Mouse (Mus musculus): ENCODE measurements around the gene Gm45208. TPM values are rescaled to one million over a fixed set of nuclear protein-coding genes. Genes with fewer than 3 reads are reported as not detected.
A peak's percentile ranks its signal among the peaks of the same experiment; 100 is the strongest.

The Gm45208 gene
- not detected in 2 replicates for polyA plus RNA-seq (2015; fragmentation: Nextera tagmentation; extraction: Ambion mirVana)

DNA sequence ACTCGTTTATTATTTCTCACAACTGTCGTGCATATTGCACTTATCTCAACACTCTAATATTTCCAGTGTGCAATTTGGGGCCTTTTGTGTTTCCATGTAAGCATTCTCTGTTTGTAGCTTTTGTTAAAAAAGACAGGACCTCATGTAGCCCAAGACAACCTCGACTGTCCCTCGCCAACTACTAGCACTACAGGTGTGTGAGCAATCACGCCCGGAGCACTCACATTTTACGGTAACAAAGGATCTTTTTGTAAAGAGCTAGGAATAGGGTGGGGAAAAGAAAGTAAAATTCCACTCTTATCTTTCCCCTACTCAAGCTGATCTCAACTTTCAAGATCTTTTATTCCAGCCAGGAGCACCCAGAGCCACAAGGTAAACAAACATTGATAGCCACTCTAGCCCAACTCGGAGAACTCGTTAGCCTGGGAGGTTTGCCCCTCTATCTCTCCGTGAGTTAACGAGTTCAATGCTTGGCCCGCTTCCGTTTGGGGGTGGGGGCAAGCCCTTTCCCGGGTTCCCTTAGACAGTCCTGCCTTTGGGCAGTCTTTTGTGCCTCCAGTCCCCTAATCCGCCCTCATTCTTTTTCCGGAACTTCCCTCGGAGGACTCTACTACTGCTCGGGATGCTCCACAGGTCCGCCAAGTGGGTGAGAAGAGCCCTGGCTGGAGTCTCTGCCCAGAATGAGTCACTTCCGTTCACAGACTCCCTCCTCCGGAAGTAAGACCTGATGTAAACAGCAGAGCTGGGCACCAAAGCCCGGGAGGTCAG is at the start of gene Gm45208:
TSS of gene Gm45208 (plus strand) at position 732 of the 768 bp plus-strand sequence.
- peaks cover 7% of the 10 kb centered on the region; the same call in 1 of the 2 replicates for H3K4me1 ChIP-seq (replicated peaks)
- no peaks in the 10 kb centered on the region for H3K9me3 ChIP-seq
- 20% methylated on average over 22 of the region's 22 CpGs for WGBS
- H3K4me2 ChIP-seq, result peak within 1 kb of the TSS; percentile 66
- H3K4me3 ChIP-seq, result peak within 1 kb of the TSS; percentile 55
- H3K36me3 ChIP-seq, result peaks cover 24% of the 10 kb centered on the region
- H3K27ac ChIP-seq (replicated peaks), result peak within 1 kb of the TSS; percentile 90
- peak within 1 kb of the TSS; percentile 69 for H3K9ac ChIP-seq
- no peaks in the 10 kb centered on the region for H3K27me3 ChIP-seq
- peak; percentile 92 for ATAC-seq (ENCODE audit: low read depth)

DNA sequence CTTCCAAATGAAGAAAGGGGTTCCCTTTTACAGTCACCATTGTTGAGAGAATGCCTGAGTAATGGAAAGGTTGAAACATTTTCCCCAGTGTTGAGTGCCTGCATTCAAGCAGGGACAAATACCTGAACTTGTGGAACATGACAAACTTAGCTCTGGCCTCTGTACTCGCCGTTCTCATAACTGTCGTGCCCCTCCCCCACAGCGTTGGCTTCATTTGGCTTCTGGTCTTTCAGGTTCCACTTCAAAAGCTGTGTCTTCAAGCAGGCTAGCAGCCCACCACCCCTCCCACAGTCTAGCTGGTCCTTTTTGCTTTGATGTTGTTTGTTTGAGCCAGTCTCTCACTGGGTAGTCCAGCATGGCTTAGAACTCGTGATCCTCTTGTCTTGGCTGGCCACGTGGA is 49.3 kb upstream of the Gm45208 start:
- ATAC-seq (ENCODE audit: low read depth), result no peak
- 46% methylated on average over 6 of the region's 6 CpGs for WGBS

DNA sequence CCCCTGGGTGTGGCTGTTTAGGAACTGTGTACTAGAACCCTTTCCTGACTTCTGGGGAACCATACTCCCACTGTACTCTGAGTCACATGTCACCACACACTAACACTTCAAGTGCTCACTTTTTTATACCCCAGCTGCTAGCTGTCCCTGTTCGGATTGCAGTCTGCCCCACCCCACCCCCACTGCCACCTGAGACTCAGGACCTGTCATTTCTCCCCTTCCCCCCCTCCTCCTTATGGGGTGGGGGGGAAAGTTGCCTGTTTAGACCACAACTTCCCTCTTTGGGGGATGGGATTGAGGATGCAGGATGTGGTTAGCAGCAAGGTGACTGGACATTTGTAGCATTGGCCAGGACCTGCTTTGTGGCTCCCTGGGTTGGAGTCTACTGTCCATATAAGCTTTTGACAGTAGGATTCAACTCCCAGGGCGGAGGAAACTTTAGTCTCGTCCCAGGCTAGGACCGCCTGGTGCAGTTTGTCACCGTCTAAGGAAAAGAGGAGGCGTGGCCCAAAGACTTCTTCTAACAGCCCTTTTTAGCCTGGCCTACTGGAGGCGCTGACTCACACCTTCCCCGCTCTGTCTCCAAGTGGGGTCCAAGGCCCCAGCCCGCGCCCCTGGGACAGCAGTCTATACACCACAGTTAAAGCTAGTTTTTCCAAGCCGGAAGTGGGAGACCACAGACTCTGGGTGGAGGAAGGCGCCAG is 48.3 kb upstream of the Gm45208 start:
- Histone ChIP-seq H3K9me3 (no peaks in the 10 kb centered on the region), H3K36me3 (no peaks in the 10 kb centered on the region), H3K4me3 (no peak overlapping the region), H3K4me1 (replicated peaks) (peaks cover 5% of the 10 kb centered on the region; the same call in 1 of the 2 replicates), H3K4me2 (peak overlapping the region; percentile 47; the same call in 1 of the 2 replicates), H3K27me3 (no peaks in the 10 kb centered on the region), H3K9ac (no peak overlapping the region), H3K27ac (replicated peaks) (no peak overlapping the region)
- no peak for ATAC-seq (ENCODE audit: low read depth)
- 31% methylated on average over 12 of the region's 12 CpGs for WGBS

More for the DNA sequence above, 49.3 kb upstream of the Gm45208 start:
- no peaks in the 10 kb centered on the region for H3K9me3 ChIP-seq
- no peaks in the 10 kb centered on the region for H3K27me3 ChIP-seq
- H3K4me2 ChIP-seq, result no peak overlapping the region
- H3K4me3 ChIP-seq, result no peak overlapping the region
- H3K4me1 ChIP-seq (replicated peaks), result peaks cover 5% of the 10 kb centered on the region; the same call in 1 of the 2 replicates
- no peak overlapping the region for H3K27ac ChIP-seq (replicated peaks)
- H3K36me3 ChIP-seq, result no peaks in the 10 kb centered on the region
- no peak overlapping the region for H3K9ac ChIP-seq

DNA sequence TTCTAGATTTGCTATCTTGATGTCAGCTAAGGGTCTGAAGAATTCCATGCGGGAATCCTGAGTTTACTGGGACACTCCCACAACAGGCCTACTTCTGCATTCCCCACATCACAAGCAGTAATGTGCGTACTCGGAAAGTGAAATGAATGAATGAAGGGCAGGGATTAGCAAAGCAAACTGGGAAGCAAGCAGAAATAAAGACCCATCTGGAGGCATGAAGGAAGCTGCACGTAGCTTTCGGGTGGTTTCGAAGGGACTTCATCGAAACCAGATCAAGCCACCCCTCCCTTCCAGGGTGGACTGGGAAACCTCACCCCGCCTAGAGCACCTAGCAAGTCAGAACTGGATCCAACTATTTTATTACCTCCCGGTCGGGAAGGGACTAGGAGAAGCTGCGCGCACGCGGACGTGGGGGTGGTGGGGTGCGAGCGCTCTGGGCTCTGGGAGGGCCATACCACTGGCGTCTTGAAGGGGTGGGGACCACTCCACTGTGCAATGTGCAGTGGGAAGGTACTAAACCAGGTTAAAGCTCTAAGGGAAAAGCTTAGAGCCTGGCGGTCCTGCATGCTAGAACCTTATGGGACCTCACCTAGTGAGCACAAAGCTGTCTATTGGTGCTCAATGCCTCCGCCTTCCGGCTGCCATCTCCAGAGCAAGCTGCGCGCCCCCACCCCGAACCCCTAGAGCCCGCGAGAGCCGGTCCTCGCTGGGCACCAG is 47.6 kb upstream of the Gm45208 start:
- no peak overlapping the region for H3K27ac ChIP-seq (replicated peaks)
- no peaks in the 10 kb centered on the region for H3K9me3 ChIP-seq
- H3K27me3 ChIP-seq, result no peaks in the 10 kb centered on the region
- 37% methylated on average over 28 of the region's 28 CpGs for WGBS
- 0 out of 2 replicates have a peak overlapping the region, but pooled peaks have one; percentile 22 for H3K9ac ChIP-seq
- peak overlapping the region; percentile 47 for H3K4me2 ChIP-seq
- peaks cover 5% of the 10 kb centered on the region; the same call in 1 of the 2 replicates for H3K4me1 ChIP-seq (replicated peaks)
- ATAC-seq (ENCODE audit: low read depth), result no peak
- peak overlapping the region; percentile 20 for H3K4me3 ChIP-seq
- no peaks in the 10 kb centered on the region for H3K36me3 ChIP-seq

DNA sequence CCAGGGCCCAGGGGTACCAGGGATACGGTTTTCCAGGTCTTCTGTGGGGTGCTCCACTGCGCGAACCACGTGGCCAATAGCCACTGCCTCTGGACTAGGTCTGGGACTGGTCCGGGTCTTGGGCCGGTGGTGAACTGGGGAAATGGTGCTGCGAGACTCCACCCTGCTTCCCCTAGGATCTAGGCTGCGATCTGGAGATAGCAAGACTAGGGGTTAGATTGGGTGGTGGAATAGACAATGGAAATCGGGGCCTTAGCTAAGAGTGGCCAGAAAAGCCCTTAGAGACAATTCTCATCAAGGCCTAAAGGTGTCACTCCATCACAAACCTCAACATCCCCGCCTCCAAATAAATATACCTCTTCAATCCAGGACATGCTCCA is 47.1 kb upstream of the Gm45208 start:
- no peak for ATAC-seq (ENCODE audit: low read depth)
- 37% methylated on average over 10 of the region's 10 CpGs for WGBS
- no peak overlapping the region for H3K27ac ChIP-seq (replicated peaks)
- H3K9me3 ChIP-seq, result no peaks in the 10 kb centered on the region
- no peaks in the 10 kb centered on the region for H3K27me3 ChIP-seq
- H3K9ac ChIP-seq, result no peak overlapping the region
- H3K4me2 ChIP-seq, result peak overlapping the region; percentile 47
- peak overlapping the region; percentile 20 for H3K4me3 ChIP-seq
- H3K36me3 ChIP-seq, result no peaks in the 10 kb centered on the region
- peaks cover 5% of the 10 kb centered on the region; the same call in 1 of the 2 replicates for H3K4me1 ChIP-seq (replicated peaks)

DNA sequence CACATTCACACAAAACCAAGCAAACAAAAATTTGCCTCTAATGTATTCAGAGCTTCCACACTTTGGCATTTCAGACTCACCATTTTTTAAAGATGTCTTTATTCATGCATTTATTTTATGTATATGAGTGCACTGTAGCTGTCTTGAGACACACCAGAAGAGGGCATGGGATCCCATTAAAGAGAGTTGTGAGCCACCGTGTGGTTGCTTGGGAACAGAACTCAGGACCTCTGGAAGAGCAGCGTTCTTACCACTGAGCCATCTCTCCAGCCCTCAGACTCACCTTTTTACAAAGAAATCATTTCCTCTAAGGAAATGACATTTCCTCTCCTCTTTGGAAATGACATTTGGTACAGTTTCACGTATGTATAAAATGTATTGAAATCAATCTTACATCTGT is 43.1 kb upstream of the Gm45208 start:
- no peaks in the 10 kb centered on the region for H3K9me3 ChIP-seq
- no peak for ATAC-seq (ENCODE audit: low read depth)
- no peak overlapping the region for H3K4me3 ChIP-seq
- H3K27me3 ChIP-seq, result no peaks in the 10 kb centered on the region
- H3K9ac ChIP-seq, result no peak overlapping the region
- 55% methylated on average over 3 of the region's 3 CpGs for WGBS
- no peak overlapping the region for H3K4me2 ChIP-seq
- no peak overlapping the region for H3K27ac ChIP-seq (replicated peaks)
- no peaks in the 10 kb centered on the region for H3K4me1 ChIP-seq (replicated peaks)
- H3K36me3 ChIP-seq, result no peaks in the 10 kb centered on the region

DNA sequence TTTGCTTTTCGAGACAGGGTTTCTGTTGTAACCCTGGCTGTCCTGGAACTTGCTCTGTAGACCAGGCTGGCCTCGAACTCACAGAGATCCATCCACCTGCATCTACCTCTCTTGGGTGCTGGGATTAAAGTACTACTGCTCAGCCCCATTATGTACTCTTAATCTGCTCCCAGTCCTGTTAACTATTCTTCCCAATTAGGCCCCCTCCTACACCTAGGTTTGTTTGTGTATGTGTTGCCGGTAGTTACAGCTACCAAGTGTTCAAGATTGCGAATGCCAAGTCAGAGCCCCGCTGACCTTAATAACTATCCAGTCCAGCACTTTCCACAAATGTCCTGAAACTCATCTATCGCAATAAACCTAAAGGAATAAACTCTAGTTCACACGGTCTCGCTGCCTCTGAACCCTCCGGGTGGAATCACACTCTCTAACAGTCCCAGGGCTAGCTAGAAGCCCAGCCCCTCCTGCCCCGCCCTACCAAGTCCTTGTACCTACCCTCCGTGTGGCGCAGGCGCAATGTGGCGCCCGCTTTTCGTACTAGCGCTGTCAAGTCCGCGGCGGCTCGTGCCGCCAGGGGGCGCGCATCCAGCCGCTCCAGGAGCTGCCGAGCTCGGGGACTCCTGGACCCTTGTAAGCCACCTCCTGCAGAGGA is 42.5 kb upstream of the Gm45208 start:
- H3K4me3 ChIP-seq, result peak overlapping the region; percentile 25
- no peak overlapping the region for H3K9ac ChIP-seq
- 17% methylated on average over 27 of the region's 27 CpGs for WGBS

DNA sequence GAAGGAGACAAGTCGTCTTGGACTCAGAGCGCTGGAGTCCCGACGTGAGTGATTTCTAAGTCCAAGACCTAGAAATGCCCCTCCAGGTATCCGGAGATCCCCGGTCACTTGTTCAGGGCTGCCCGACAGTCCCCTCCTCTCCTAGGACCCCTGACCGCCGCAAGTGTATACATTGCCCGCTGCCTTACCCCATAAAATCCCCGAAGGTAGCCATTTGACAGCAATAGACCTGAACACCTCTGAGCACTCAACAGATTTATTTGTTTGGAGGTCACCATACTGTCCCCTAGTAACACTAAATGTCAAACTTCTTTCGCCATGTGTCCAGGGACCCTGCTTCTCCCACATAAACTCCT is 42.0 kb upstream of the Gm45208 start:
- Histone ChIP-seq H3K27me3 (no peaks in the 10 kb centered on the region), H3K36me3 (no peaks in the 10 kb centered on the region), H3K27ac (replicated peaks) (no peak overlapping the region), H3K4me3 (peak overlapping the region; percentile 25), H3K9ac (no peak overlapping the region), H3K9me3 (no peaks in the 10 kb centered on the region), H3K4me2 (peak overlapping the region; percentile 50), H3K4me1 (replicated peaks) (no peaks in the 10 kb centered on the region)
- 25% methylated on average over 12 of the region's 12 CpGs for WGBS
- ATAC-seq (ENCODE audit: low read depth), result peak; percentile 45; the same call in 1 of the 2 replicates

More for the DNA sequence above, 42.5 kb upstream of the Gm45208 start:
- no peaks in the 10 kb centered on the region for H3K9me3 ChIP-seq
- H3K36me3 ChIP-seq, result no peaks in the 10 kb centered on the region
- H3K4me2 ChIP-seq, result peak overlapping the region; percentile 50
- no peaks in the 10 kb centered on the region for H3K4me1 ChIP-seq (replicated peaks)
- H3K27ac ChIP-seq (replicated peaks), result no peak overlapping the region
- ATAC-seq (ENCODE audit: low read depth), result peak; percentile 92
- no peaks in the 10 kb centered on the region for H3K27me3 ChIP-seq

DNA sequence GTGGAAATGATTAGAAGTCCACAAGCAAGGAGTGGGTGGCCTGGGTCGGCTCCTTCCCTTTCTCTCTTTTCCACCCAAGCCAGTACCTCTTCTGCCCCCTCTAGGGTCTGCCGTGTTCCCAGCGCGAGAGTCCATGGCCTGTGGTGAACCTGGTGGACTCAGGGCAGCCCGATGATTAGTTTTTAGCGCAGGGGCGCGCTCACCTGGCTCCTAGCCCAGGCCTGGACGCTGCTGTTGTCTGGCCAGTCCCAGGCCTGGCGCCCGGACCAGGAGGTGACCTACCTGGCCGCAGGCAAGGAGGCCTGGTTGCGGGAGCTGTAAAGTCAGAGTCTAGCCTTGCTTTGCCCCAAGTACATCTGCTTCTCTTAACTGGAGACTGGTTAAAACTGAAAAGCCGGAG is 41.2 kb upstream of the Gm45208 start, which contains the start of gene Magix:
TSS of gene Magix (minus strand) at position 388 of the 400 bp plus-strand sequence.
- no peaks in the 10 kb centered on the region for H3K36me3 ChIP-seq
- WGBS, result 68% methylated on average over 14 of the region's 14 CpGs
- no peaks in the 10 kb centered on the region for H3K9me3 ChIP-seq
- H3K27ac ChIP-seq (replicated peaks), result no peak within 1 kb of the TSS
- H3K4me2 ChIP-seq, result peak within 1 kb of the TSS; percentile 50
- no peaks in the 10 kb centered on the region for H3K4me1 ChIP-seq (replicated peaks)
- no peaks in the 10 kb centered on the region for H3K27me3 ChIP-seq
- ATAC-seq (ENCODE audit: low read depth), result no peak
- peak within 1 kb of the TSS; percentile 25; the same call in 1 of the 2 replicates for H3K4me3 ChIP-seq
- H3K9ac ChIP-seq, result no peak within 1 kb of the TSS

DNA sequence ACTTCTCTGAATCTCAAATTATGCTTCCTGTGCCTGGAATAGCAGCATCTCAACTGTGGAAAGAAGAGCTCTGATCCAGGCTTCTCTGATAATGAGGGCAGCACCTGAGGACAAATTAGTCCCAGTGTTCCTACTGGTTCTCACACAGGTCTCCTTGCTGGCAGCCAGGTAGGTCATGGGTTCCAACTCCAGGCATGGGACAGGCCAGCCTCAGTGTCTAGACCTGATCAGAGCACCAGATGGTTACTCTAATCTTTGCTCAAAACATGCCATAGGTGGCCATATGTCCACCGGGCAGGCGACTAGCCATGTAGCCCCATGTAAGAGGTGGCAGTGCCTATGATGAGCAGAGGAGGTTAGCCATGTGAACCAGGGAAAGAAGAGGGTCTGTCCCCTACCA is 33.7 kb upstream of the Gm45208 start:
- Histone ChIP-seq H3K4me1 (replicated peaks) (no peaks in the 10 kb centered on the region), H3K27me3 (no peaks in the 10 kb centered on the region), H3K27ac (replicated peaks) (no peak overlapping the region), H3K9me3 (no peaks in the 10 kb centered on the region), H3K9ac (no peak overlapping the region), H3K4me3 (no peak overlapping the region), H3K4me2 (no peak overlapping the region), H3K36me3 (no peaks in the 10 kb centered on the region)
- ATAC-seq (ENCODE audit: low read depth), result no peak
- 86% methylated on average over 2 of the region's 2 CpGs for WGBS

DNA sequence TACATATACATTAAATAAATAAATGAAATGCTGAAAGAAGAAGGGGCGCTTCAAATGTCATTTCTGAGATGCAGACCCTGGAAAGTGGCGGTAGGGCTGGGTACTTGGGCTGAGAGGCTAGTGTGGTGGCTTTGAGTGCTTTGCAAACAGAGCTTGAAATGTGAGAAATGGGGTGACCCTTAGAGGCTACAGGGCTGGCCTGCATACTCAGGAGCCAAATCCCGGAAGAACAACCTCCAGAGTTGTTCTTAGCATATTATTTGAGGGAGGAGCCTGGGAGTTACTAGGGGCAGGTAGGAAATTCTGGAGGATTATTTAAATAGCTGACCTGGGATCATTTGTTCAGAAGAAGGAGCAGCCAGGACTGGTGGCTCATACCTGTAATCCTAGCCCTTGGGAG is 31.6 kb upstream of the Gm45208 start:
- H3K36me3 ChIP-seq, result no peaks in the 10 kb centered on the region
- WGBS, result 65% methylated on average over 3 of the region's 3 CpGs
- H3K27me3 ChIP-seq, result no peaks in the 10 kb centered on the region
- no peak for ATAC-seq (ENCODE audit: low read depth)
- no peaks in the 10 kb centered on the region for H3K4me1 ChIP-seq (replicated peaks)
- no peak overlapping the region for H3K4me3 ChIP-seq
- no peak overlapping the region for H3K27ac ChIP-seq (replicated peaks)
- no peak overlapping the region for H3K9ac ChIP-seq
- no peaks in the 10 kb centered on the region for H3K9me3 ChIP-seq
- H3K4me2 ChIP-seq, result no peak overlapping the region

All from neural tube, embryonic 13.5 days (tissue).